Mouse (Mus musculus): ENCODE results near the gene Bves.

DNA sequence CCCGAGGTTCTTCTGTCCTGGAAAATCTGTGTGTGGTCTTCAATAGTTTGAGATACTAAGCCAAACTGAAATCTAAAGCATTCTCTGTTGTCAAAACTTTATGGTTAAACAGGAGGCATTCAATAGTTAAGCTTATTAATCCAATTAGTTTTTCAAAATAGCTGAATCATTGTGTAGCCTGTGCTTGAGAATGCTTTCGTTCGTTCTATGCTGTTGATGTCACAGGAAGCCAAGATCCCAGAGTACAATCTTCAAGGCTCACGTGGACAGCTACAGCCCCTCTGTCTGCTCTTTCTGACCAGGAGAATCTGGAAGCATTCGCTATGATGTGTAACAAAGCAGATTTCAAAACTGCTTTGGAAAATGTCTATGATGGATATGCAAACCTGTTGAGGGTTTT is 45.0 kb upstream of the Bves start:
- TF ChIP-seq ZC3H11A (IDR thresholded peaks at IDR 0.05; ENCODE audit: borderline replicate concordance, low read depth, low read length): no peak
- TF ChIP-seq HCFC1 (IDR thresholded peaks at IDR 0.05; ENCODE audit: borderline replicate concordance, insufficient read depth, low read length): no peak
